Mouse (Mus musculus): ENCODE measurements at regions not wholly inside any gene's neighbourhood (a gene's known extent, or its start where the extent isn't known, plus 50 kb on each side); places are given as distances from the start of the nearest gene placed in this dataset.
A peak's percentile ranks its signal among the peaks of the same experiment; 100 is the strongest.

DNA sequence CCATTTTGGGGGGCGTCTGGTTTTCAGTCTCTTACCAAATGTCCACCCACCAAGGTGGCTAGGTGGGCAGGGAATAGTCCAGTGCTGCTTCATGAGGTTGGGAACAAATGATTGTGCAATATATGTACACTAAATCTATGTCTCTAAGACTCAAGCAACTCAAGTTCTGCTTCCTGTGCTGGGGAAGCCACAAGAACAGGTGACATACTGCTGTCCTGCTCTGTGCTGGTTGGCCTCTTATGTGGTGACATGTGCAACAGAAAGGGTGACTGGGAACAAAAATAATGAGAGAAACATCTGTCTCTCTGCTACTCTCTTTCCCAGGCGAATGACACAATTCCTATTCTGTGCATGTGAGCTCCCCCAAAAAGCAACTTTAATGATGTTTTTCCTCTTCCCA, 90.5 kb downstream of the Zbtb18 start:
- no peak; the same call in 1 of the 2 replicates for ATAC-seq (ENCODE audit: insufficient number of reproducible peaks, insufficient read depth, low FRiP score, low TSS enrichment, low read depth)
- whole genome bisulfite sequencing, result 78% methylated on average over 2 of the region's 2 CpGs

DNA sequence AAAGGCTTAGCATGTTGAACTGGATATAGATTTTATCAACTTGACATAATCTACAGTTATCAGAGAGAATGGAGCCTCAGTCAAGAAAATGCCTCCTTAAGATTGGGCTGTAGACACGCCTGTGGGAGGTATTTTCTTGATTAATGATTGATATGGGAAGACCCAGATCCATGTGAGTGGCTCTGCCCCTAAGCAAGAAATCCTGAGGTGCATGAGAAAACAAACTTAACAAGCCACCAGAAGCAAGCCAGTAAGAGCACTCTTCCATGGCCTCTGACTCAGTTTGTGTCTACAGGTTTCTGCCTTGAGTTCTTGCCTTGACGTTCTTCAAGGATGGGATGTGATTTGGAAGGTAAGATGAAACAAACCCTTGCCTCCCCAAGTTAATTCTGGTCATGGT, 91.2 kb downstream of the Zbtb18 start:
- WGBS, result 79% methylated on average over 2 of the region's 2 CpGs
- no peaks in the 10 kb centered on the region for H3K36me3 ChIP-seq

More for the DNA sequence above, 90.5 kb downstream of the Zbtb18 start:
- Histone ChIP-seq H3K27me3 (no peaks in the 10 kb centered on the region), H3K4me2 (no peak overlapping the region), H3K4me1 (replicated peaks) (no peaks in the 10 kb centered on the region), H3K9me3 (no peaks in the 10 kb centered on the region), H3K9ac (replicated peaks) (no peak overlapping the region), H3K4me3 (replicated peaks) (no peak overlapping the region), H3K27ac (no peak overlapping the region), H3K36me3 (no peaks in the 10 kb centered on the region)

DNA sequence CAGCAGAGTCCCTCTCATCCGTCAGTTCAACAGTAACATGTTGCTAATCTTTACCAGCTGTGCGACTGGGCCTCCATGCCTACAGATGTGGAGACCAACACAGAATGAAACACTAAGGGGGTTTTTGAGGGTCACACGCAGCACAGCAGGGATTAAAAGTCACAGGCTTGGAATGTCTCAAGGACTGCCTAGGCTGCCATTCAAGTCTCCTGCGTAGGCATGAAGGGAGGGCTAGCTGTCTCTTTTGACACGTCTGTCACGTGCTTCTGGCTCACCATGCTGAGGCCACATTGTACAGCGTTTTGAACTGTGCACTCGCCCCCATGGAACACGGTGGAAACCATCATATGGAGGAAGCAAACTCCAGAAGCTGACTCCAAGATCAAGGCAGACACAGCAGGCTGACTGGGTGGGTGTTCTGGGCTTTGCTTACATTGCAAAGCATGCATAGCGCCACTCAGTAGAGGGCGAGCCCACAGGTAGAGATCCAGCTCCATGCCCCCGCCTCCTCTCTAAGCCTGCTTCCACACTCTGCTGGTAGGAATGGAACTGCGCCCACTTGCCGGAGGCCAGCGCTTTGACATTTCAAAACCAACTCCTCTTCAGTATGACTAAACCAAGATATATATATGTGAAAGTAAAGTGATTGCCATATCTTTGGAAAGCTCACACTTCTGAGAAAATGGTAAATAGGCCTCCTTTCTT, 103.0 kb downstream of the Zbtb18 start:
- no peak overlapping the region for H3K9ac ChIP-seq (replicated peaks)
- no peaks in the 10 kb centered on the region for H3K9me3 ChIP-seq
- H3K4me2 ChIP-seq, result no peak overlapping the region
- H3K36me3 ChIP-seq, result no peaks in the 10 kb centered on the region
- no peaks in the 10 kb centered on the region for H3K27me3 ChIP-seq
- H3K4me1 ChIP-seq (replicated peaks), result no peaks in the 10 kb centered on the region
- no peak overlapping the region for H3K4me3 ChIP-seq (replicated peaks)
- no peak for ATAC-seq (ENCODE audit: insufficient number of reproducible peaks, insufficient read depth, low FRiP score, low TSS enrichment, low read depth)
- H3K27ac ChIP-seq, result no peak overlapping the region
- WGBS, result 69% methylated on average over 15 of the region's 15 CpGs

More for the DNA sequence above, 91.2 kb downstream of the Zbtb18 start:
- Histone ChIP-seq H3K27me3 (no peaks in the 10 kb centered on the region), H3K27ac (no peak overlapping the region), H3K9me3 (no peaks in the 10 kb centered on the region), H3K4me1 (replicated peaks) (no peaks in the 10 kb centered on the region), H3K4me2 (no peak overlapping the region), H3K9ac (replicated peaks) (no peak overlapping the region), H3K4me3 (replicated peaks) (no peak overlapping the region)
- ATAC-seq (ENCODE audit: insufficient number of reproducible peaks, insufficient read depth, low FRiP score, low TSS enrichment, low read depth), result no peak

DNA sequence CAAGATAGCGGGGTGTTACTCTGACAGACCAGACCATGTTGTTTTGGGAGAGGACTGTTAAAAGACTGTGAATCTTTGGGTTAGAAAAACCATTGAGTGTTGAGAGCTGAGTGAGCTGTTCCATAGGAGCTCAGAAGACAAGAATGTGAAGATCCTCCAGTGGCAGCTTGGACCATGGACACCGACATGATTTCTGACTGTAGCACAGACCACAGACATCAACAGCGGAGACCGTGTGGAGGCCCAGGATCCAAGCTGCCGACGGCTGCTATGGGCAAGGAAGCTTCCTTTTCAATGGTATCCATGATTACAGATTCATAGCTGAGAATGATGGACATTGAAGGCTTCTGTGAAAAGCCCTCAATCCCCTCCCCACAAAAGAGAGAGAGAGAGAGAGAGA, 105.6 kb downstream of the Zbtb18 start:
- Histone ChIP-seq H3K4me1 (replicated peaks) (no peaks in the 10 kb centered on the region), H3K36me3 (no peaks in the 10 kb centered on the region), H3K4me3 (replicated peaks) (no peak overlapping the region), H3K9me3 (no peaks in the 10 kb centered on the region), H3K9ac (replicated peaks) (no peak overlapping the region), H3K4me2 (no peak overlapping the region), H3K27ac (no peak overlapping the region), H3K27me3 (no peaks in the 10 kb centered on the region)
- ATAC-seq (ENCODE audit: insufficient number of reproducible peaks, insufficient read depth, low FRiP score, low TSS enrichment, low read depth), result no peak
- 95% methylated on average over 6 of the region's 6 CpGs for WGBS

DNA sequence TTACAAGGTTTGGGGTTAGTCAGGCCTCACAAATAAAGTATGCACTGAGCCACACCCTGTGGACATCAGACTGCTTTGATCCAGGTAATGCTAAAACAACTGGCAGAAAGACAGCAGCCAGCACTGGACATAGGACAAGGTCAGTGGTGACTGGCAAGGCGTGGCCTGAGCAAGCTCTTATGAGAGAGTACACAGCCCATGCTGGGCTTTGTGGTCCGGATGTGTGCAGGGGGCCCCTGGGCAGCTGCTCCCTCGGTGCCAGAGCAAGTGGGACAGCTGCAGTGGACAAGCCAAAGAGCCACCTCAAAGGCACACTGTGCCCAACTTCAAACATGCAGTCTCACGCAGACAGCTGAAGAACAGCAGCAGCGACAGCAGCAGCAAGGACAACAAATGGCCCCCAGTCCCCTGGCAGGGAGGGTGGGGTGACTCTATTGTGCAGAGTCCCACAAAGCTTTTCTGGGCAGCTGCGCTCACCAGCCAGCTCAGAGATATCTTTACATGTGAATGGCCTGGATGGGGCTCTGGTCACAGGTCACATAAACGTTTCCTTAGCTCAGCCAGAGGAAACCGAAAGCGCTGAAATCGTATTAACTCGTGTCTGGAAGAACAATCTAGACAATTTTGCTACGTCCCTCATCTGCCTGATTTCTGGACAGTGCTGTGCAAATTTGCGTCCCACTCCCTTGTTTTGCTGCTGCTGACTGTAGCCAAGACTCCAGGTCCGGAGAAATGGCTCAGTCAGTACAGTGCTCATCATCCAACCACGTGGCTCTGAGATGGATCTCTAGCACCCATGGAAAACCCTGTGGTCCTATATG, 113.5 kb downstream of the Zbtb18 start:
- Histone ChIP-seq H3K27me3 (peaks cover 4% of the 10 kb centered on the region; the same call in 1 of the 2 replicates), H3K9ac (replicated peaks) (no peak overlapping the region), H3K4me1 (replicated peaks) (peaks cover 26% of the 10 kb centered on the region), H3K27ac (no peak overlapping the region), H3K4me2 (no peak overlapping the region), H3K36me3 (no peaks in the 10 kb centered on the region), H3K4me3 (replicated peaks) (no peak overlapping the region), H3K9me3 (no peaks in the 10 kb centered on the region)
- 56% methylated on average over 15 of the region's 15 CpGs for WGBS
- 0 out of 2 replicates have a peak, but pooled peaks have one; percentile 48 for ATAC-seq (ENCODE audit: insufficient number of reproducible peaks, insufficient read depth, low FRiP score, low TSS enrichment, low read depth)

DNA sequence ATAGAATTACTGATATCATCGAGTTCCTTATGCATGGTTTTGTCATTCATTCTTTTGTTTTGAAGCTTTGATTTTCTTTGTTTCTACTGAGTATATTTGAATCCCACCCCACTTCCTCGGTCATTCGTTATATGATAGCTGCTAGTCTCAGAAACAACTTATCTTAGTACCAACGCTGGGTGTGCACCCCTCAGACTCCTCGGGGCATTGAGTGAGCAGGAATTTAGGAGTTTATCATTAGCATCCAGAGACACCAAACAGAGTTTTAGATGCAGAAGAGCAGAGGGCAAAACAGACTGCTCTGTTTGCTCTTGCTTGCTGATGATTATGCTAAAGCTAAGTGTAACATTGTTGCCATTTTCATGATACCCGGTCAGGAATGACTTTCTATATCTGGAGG, 115.3 kb downstream of the Zbtb18 start:
- ATAC-seq (ENCODE audit: insufficient number of reproducible peaks, insufficient read depth, low FRiP score, low TSS enrichment, low read depth), result no peak
- Histone ChIP-seq H3K9me3 (no peaks in the 10 kb centered on the region), H3K4me3 (replicated peaks) (no peak overlapping the region), H3K27me3 (peaks cover 4% of the 10 kb centered on the region; the same call in 1 of the 2 replicates), H3K9ac (replicated peaks) (no peak overlapping the region), H3K36me3 (no peaks in the 10 kb centered on the region), H3K27ac (no peak overlapping the region), H3K4me1 (replicated peaks) (peaks cover 26% of the 10 kb centered on the region), H3K4me2 (no peak overlapping the region)
- WGBS, result 84% methylated on average over 6 of the region's 6 CpGs

DNA sequence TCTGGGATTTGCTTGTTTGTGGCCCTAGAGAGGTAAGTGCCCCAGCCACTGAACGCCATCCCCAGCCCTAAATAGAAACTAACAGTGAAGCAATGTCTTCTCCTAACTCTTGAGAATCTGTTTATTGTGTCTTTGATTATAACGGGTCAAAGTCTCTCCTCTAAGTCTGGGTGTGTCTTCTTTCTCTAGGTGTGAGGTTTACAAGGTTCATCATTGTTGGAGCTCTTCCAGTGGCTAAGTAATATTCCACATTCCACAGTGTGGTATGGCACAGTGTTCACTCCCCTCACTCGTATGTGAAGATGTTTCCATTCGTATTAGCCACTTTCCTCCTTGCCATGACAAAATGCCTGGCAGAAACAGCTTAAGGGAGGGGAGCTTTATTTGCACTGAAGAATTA, 115.7 kb downstream of the Zbtb18 start:
- WGBS, result 73% methylated on average over 4 of the region's 4 CpGs
- ATAC-seq (ENCODE audit: insufficient number of reproducible peaks, insufficient read depth, low FRiP score, low TSS enrichment, low read depth), result no peak
- H3K36me3 ChIP-seq, result no peaks in the 10 kb centered on the region
- H3K27me3 ChIP-seq, result peaks cover 4% of the 10 kb centered on the region; the same call in 1 of the 2 replicates
- no peak overlapping the region for H3K4me2 ChIP-seq
- peaks cover 26% of the 10 kb centered on the region for H3K4me1 ChIP-seq (replicated peaks)
- no peaks in the 10 kb centered on the region for H3K9me3 ChIP-seq
- H3K27ac ChIP-seq, result no peak overlapping the region
- no peak overlapping the region for H3K4me3 ChIP-seq (replicated peaks)
- no peak overlapping the region for H3K9ac ChIP-seq (replicated peaks)

DNA sequence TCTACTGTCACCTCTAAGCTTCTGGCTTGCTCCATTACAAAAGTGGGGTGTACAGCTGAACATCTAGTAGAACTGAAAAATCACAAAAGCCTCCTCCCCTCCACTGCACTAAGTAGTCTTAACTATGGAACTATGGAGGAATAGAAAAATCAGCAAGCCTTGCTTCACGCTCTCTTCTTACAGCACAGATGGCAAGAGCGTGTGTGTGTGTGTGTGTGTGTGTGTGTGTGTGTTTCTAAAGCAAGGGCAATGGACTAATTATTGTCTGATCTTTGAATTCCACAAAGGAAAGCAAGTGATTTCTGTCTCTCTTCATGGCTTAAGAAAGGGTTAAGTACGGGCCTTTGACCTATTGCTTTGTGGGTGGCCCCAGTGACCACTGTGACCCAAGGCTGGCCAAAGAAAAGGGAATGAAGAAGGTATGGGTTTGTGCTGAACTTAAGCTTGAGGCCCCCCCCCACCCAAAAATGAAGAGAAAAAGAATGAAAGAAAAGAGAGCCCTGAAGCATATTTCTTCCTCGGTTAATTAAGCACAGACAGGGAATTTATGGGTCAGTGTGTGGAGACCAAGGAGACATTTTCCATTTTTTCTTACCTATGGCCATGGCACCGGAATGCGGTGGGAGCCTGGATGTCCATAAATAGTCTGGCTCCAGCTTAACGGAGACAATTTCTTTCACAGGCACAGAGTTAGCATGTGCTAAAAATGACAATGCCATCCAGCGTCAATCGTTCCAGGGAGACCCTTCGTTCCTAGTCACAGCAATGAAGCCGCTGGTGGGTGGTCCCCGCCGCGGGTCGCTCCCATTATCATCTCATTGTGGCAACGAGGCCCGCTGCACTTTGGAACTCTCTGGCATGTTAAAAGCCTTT, 119.8 kb downstream of the Zbtb18 start:
- WGBS, result 71% methylated on average over 17 of the region's 17 CpGs
- H3K27ac ChIP-seq, result no peak overlapping the region
- H3K27me3 ChIP-seq, result peaks cover 1% of the 10 kb centered on the region; the same call in 1 of the 2 replicates
- H3K4me2 ChIP-seq, result no peak overlapping the region
- ATAC-seq (ENCODE audit: insufficient number of reproducible peaks, insufficient read depth, low FRiP score, low TSS enrichment, low read depth), result no peak
- no peaks in the 10 kb centered on the region for H3K9me3 ChIP-seq
- no peaks in the 10 kb centered on the region for H3K36me3 ChIP-seq
- no peak overlapping the region for H3K4me3 ChIP-seq (replicated peaks)
- no peak overlapping the region for H3K9ac ChIP-seq (replicated peaks)
- peaks cover 21% of the 10 kb centered on the region for H3K4me1 ChIP-seq (replicated peaks)

DNA sequence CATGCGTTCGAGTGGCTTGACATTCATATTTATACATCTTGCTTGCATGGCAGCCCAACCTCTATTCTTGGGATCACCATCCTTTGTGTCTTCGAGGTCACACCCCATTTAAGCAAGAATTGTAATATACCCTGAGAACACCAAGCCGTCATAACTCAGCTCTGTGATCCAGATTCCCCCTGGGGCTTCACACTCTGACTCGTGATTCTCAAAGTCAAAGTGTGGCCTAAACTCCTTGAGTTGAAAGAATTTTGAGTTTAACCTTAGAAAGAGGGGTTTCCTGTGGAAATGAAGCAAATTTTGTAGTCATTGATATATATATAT, 120.4 kb downstream of the Zbtb18 start:
- no peaks in the 10 kb centered on the region for H3K27me3 ChIP-seq
- WGBS, result 81% methylated on average over 5 of the region's 5 CpGs
- H3K4me1 ChIP-seq (replicated peaks), result peaks cover 19% of the 10 kb centered on the region
- H3K4me3 ChIP-seq (replicated peaks), result no peak overlapping the region
- no peak for ATAC-seq (ENCODE audit: insufficient number of reproducible peaks, insufficient read depth, low FRiP score, low TSS enrichment, low read depth)
- H3K27ac ChIP-seq, result no peak overlapping the region
- no peaks in the 10 kb centered on the region for H3K9me3 ChIP-seq
- H3K4me2 ChIP-seq, result no peak overlapping the region
- H3K36me3 ChIP-seq, result no peaks in the 10 kb centered on the region
- H3K9ac ChIP-seq (replicated peaks), result no peak overlapping the region

DNA sequence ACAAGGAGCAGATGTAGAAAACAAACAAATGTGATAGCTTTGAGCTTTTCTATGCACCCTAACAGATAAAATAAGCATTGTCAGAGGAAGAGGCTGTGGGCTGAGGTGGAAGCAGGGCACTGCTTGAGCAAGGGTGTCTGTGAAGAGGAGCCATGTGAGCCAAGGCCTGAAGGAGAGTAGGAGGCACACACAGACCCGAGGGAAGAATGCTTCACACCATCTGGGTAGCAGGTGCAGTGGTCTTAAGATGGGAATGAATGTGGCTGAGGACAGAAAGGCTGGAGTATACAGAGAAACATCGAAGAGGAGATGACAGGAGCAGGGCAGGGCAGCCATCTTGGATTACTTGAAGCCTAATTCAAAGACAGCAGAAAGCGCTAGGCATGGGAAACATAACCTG, 123.5 kb downstream of the Zbtb18 start:
- no peak overlapping the region for H3K4me2 ChIP-seq
- ATAC-seq (ENCODE audit: insufficient number of reproducible peaks, insufficient read depth, low FRiP score, low TSS enrichment, low read depth), result no peak
- no peak overlapping the region for H3K4me3 ChIP-seq (replicated peaks)
- H3K36me3 ChIP-seq, result no peaks in the 10 kb centered on the region
- H3K27ac ChIP-seq, result no peak overlapping the region
- no peaks in the 10 kb centered on the region for H3K27me3 ChIP-seq
- H3K4me1 ChIP-seq (replicated peaks), result no peaks in the 10 kb centered on the region
- H3K9me3 ChIP-seq, result no peaks in the 10 kb centered on the region
- no peak overlapping the region for H3K9ac ChIP-seq (replicated peaks)
- 85% methylated on average over 3 of the region's 3 CpGs for WGBS

Measured in limb, embryonic 12.5 days (tissue).